Mouse (Mus musculus): ENCODE measurements around the gene Nhs.

DNA sequence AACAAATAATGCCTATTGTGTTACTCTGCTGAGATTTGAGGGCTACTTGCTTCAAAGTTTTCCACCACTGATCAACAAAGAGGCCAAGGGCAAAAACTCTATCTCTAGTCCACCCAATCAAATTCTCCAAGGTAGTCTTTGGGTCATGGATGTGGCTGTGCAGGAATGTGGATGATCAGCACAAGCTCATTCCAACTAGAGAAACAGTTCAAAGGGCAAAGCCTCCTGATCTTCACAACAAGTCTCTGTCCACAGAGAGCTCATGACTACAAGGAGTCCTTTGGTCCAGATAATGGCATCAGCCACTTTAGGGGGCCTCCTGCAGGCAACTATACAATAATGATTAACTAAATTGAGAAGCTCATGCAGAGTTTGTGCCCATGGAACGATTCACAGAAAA lies 155.7 kb downstream of the Nhs start:
- TF ChIP-seq RAD21 (IDR thresholded peaks at IDR 0.05; ENCODE audit: low read depth, low read length): no peak
- no peak for TF ChIP-seq CTCF (IDR thresholded peaks at IDR 0.05 in 2 of 3, conservative IDR thresholded peaks at IDR 0.05 in 1 of 3; ENCODE audit: control insufficient read depth in 1 of 3, insufficient read depth in 1 of 3, low read depth in 2 of 3, low read length in 3 of 3, poor library complexity in 1 of 3, severe bottlenecking in 1 of 3)
- TF ChIP-seq MEF2A (IDR thresholded peaks at IDR 0.05; ENCODE audit: extremely low read depth, insufficient replicate concordance, low read depth, low read length, poor library complexity, severe bottlenecking): no peak
- TF ChIP-seq GATA1 (IDR thresholded peaks at IDR 0.05; ENCODE audit: low read depth, low read length): no peak
- no peak for TF ChIP-seq GABPA (IDR thresholded peaks at IDR 0.05; ENCODE audit: low read depth, low read length)
- TF ChIP-seq POLR2A (IDR thresholded peaks at IDR 0.05; ENCODE audit: control insufficient read depth in 1 of 2, insufficient read depth in 1 of 2, low read depth in 1 of 2, low read length in 2 of 2, poor library complexity in 1 of 2): no peak
- TF ChIP-seq TCF12 (IDR thresholded peaks at IDR 0.05; ENCODE audit: low read depth, low read length): no peak
- no peak for TF ChIP-seq EP300 (IDR thresholded peaks at IDR 0.05; ENCODE audit: low read depth in 1 of 2, low read length in 2 of 2)
- TF ChIP-seq USF2 (IDR thresholded peaks at IDR 0.05; ENCODE audit: borderline replicate concordance in 1 of 2, insufficient read depth in 1 of 2, low read depth in 1 of 2, low read length in 2 of 2): no peak
- TF ChIP-seq ETS1 (IDR thresholded peaks at IDR 0.05; ENCODE audit: low read depth, low read length): no peak
- TF ChIP-seq TAL1 (IDR thresholded peaks at IDR 0.05; ENCODE audit: low read length): no peak
- no peak for TF ChIP-seq JUND (IDR thresholded peaks at IDR 0.05; ENCODE audit: low read depth, low read length)

Data from MEL (cell line).